Mouse (Mus musculus): ENCODE measurements around the gene Liph.
"Not testable (repeated sequence)": the region's sequence is repeated elsewhere in the genome, so short reads cannot be mapped to it uniquely, and the experiment has no call there.

The Liph gene

DNA sequence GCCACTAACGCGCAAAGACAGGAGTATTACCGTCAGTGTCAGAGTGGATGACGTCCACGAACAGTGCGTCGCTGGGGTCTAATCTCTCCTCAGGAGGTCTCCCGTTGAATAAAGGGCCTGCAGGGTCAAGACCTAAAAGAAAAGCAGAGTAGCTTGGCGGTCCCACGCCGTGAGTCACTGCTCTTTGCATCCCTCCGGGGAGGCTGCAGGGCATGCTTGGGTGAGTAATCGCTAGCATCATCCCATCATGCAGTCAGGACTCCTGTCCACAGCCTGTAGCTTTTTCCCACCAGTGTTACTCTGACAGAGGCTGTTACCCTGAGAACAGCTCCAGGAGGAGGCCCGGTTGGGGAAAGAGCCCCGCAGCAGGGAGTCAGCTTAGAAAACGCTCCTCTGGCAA is 19.3 kb downstream of the Liph start:
- no peak for DNase-seq (ENCODE audit: low spot score in 2 of 2)

DNA sequence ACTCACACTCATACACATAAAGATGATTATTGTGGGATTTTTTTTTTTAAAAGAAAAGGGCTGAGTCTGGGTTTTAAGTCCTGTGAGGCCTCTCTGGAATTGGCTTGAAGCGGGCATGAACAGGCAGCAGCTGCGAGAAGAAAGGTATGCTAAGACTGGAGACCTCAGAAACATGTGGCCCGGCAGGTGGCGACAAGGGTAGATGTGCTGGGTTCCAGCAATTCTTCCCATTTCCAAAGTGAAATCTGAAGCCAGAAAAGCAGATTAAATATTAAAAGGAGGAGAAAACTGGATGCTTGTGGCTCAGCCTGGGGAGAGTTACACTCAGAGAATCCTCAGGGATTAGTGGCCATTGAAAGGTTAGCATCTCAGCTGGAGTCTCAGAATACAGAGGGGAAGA is 24.0 kb downstream of the Liph start:
- no peak for DNase-seq (ENCODE audit: low spot score in 2 of 2)

DNA sequence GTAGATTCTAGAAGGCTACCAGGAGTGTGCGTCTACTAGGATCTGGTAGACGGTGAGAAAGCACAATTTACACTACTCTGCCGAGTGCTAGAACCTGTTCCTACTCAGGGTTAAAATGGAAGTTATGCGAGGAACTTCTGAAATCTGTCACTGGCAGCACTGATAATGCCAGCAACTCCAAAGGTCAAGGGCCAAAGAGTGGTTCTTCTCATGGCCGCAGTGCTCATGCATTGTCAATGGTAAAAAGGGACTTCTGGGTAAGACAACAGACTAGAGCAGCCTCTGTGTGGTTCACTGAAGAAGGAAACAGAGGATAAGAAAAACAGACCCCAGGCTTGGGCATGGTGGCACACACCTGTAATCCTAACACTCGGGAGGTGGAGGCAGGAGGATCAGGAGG is 24.9 kb downstream of the Liph start:
- no peak for DNase-seq (ENCODE audit: low spot score in 2 of 2)

DNA sequence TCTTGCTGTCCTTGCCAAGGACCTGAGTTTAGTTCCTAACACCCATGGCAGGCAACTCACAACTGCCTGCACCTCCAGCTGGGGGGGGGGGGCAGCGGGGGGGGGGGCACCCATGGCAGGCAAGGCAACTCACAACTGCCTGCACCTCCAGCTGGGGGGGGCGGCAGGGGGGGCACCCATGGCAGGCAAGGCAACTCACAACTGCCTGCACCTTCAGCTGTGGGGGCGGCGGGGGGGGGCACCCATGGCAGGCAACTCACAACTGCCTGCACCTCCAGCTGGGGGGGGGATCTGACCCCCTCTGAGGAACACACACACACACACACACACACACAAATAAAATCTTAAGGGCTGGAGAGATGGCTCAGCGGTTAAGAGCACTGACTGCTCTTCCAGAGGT is 25.6 kb downstream of the Liph start:
- DNase-seq (ENCODE audit: low spot score in 2 of 2), result no peak

DNA sequence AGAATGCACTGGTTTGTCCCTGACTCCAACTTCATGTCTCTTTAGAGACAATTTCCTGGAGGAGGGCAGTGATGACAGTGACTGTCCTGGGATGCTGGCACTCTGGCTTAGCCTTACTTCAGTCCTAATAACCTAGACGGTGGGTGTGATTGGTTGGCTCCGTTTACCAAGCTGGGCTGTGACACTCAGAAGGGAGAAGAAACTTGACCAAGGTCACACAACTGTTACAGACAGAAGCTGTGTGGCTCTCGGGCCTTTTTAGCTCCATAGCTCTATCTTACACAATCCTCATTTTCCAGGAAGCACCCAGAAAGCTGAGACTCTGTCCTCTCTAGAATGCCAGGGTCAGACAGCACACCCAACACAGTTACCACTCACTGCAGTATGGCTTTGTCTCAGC is 29.9 kb downstream of the Liph start:
- DNase-seq (ENCODE audit: low spot score in 2 of 2), result no peak

DNA sequence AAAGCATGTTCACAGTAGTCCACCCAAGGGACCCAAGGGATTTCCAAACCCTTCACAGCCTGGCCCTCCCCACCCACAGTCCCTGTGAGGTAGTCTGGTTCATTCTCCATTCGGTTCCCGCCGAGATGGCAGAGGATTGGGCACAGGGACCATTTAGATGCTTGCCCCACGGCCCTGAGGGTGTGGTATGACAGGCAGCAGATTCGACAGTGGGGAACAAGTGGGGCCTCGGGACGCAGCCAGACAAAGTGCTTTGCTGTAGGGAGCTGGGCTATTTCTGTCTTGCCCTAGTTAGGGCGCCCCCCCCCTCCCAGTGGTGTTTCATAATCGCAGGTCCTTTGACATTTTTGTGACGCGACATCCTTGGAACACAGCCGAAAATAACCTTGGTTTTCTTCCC is 39.9 kb downstream of the Liph start:
- DNase-seq (ENCODE audit: low spot score in 2 of 2), result no peak

DNA sequence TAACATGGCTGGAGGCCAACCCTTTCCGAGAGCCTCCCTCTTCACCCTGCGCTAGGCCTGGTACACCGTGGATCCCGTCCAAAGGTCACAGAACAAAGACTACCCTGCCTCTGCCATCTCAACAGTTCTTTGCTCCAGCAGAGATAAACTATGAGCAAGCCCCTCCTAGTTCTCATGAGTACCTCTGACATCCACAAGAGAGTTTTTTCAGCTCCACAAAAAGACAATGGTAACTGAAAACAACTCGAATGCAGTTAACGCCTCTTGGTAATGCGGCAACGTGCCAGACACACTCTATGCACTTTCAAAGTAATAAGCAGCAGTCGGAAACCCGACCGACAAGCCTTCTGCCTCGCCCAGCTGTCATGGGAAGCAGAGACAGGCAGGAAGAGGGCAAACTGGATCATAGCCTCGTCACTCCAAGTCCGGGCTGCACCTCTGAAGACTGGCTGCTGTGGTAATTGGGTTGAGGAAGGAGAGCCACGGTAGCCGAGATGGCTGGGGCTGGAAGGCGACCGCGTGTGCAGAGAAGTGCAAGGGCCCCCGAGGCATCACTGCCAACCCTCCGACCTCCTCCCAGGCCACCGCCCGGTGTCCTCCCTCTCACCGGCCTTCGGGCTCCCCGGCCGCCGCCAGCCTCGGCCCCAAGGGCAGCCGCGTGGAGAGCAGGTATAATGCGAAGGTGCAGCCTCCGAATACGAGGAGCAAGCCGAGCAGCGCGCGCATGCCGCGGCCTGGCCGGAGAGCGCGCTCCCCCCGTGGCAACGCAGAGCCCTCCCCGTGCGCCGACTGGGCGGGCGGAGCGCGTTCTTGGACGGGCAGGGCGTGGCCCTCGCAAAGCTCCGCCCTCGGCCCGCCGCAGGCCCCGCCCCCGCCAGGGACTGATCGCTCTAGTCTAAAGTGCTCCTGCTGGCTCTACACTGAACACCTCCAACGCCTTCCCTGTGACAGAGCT is 48.4 kb downstream of the Liph start, which contains the start of gene Tmem41a:
Gene Tmem41a (minus strand): TSS at position 792 of the 955 bp plus-strand sequence.
- peak; percentile 85 to 92 for DNase-seq (ENCODE audit: low spot score in 2 of 2)

DNA sequence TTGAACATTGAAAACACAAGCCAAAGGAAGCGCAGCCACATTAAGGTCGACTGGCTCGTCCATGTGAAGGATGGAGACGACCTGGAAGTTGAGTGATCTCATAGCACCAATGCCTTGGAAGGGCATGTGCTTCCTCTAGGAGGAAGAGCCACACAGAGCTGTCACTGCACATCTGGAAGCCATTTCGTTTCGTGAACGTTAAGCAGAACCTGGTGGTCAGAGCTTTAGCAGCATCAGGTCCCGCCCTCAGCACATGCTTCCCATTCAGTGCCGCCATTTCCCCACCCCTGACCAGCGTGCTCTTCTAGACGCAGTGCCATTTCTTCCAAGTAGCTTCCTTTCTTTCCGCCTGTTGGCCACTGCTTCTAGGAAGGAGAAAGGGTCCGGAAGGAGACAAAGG is 67.0 kb downstream of the Liph start:
- DNase-seq (ENCODE audit: low spot score in 2 of 2), result no peak

DNA sequence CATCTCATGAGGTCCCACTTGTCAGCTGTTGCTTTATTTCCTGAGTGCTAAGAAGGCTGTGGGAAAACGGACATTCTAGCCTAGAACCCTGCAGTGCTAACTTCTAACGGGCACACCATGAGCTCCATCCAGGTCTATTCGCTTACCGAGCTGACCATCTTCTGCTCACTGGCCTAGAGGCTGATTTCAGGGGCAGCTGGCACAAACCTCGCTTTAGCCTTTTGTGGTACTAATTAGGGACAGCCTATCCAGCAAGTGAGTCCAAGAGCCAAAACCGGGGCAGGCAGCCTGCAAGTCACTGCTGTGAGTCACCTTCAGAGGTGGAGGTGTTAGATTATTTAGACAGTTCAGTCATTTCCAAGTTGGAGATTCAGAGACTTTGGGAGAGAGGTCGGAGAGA is 78.8 kb downstream of the Liph start:
- no peak for DNase-seq (ENCODE audit: low spot score in 2 of 2)

DNA sequence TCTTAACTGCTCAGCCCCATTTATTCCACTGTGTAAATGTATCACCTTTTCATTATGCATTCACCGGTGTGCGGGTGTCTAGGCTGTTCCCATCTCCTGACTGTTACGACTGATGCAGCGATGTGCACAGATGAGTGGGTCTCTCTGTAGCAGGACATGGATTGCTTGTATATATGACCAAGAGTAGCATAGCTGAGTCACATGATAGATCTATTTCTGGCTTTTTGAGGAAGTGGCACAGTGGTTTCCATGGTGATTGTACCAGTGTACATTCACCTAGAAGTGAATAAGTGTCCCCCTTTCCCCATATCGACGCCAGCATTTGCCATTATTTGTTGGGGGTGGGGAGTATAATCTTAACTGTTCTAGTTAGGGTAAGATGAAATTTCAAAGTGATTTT is 82.1 kb downstream of the Liph start:
- DNase-seq (ENCODE audit: low spot score in 2 of 2), result no peak

DNA sequence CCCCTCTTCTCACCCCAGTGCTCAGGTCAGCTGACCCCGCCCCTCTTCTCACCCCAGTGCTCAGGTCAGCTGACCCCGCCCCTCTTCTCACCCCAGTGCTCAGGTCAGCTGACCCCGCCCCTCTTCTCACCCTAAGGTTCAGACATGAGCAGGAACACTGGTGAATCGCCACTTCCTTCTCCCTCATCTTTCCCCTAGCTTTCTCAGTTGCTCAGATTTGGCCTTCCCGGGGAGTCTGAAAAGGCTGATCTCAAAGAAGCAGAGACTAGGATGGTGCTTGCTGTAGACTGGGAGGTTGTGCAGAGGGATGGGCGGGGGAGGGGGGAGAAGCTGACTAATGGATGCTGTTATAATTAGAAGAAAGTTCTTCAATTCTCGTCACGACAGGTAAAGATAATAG is 86.6 kb downstream of the Liph start:
- not testable (repeated sequence) for DNase-seq (ENCODE audit: low spot score in 2 of 2)

DNA sequence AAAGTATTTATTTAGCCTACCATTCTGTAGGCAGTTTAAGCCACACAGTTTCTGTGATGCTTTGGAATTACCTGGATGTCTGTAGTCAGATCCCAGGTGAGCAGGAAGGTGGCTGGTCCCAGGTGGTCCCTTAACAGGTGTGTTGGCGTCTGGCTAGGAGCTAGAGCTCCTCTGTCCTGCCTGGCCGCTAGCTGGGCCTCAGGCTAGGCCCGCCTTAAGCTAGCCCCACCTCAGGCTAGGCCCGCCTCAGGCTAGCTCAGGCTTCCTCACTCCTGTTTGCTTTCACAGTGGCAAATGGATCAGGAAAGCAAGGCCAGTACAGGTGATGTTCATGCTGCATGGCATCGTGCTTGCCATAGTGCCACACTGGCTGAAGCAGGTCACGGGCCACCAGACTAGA is 88.6 kb downstream of the Liph start:
- DNase-seq (ENCODE audit: low spot score in 2 of 2), result no peak

DNA sequence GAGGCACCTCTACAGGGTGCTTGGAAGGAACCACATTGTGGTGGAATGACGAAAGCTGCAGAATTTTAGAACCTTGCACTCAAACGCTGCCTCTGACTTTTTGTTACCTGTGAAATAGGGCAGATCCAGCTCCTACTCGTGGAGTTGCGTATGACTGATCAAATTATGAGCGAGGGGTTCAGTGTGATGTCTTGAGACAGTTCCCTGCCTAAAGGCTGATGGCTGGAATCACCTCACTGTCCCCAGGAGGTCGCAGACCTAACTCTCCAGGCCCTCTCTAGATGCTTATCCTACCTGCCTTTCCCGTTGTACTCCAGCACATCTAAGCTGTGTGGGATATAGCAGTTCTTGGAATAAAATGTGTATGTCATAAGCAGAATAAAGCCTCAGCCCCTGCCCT is 89.5 kb downstream of the Liph start:
- no peak for DNase-seq (ENCODE audit: low spot score in 2 of 2)

DNA sequence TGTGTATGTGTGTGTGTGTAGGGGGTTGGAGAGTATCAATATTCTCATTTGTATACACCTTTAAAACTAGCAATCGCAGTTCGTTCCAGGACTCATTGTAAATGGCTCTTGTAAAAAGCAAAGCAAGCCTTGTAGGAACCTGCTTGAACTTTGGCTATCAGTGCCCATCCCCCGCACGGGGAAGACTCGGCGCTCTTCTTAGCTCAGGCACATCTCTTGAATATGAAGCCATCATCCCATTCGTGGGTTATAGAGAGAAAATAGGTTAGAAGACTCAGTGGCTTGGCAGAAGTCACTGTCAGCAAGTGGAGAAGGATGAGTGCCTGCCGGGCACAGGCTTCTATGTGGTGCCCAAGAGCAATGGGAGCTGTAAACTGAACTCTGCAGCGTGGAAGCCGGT is 90.8 kb downstream of the Liph start:
- no peak for DNase-seq (ENCODE audit: low spot score in 2 of 2)
